Mouse (Mus musculus): ENCODE data around the gene Usf1.

The Usf1 gene

DNA sequence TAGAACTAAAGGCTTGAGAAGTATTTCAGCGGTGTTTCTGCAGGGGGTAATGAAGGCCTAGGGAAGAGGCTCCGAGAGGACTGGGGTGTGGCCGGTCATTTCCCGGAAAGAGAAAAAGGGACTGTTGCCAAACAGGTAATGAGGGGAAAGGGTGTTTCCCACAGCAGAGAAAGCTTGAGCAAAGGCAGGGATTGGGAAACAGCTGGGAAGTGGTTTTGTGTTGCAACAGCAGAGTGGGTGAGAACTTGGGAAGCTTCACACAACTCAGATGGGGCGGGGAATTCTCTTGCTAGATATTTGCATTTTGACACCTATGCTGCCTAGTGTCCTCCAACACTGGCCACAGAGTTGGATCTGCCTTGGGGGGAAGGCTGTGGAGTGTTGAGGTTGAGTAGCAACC, 41.8 kb downstream of the Usf1 start:
- no peak for DNase-seq (ENCODE audit: low read depth)

DNA sequence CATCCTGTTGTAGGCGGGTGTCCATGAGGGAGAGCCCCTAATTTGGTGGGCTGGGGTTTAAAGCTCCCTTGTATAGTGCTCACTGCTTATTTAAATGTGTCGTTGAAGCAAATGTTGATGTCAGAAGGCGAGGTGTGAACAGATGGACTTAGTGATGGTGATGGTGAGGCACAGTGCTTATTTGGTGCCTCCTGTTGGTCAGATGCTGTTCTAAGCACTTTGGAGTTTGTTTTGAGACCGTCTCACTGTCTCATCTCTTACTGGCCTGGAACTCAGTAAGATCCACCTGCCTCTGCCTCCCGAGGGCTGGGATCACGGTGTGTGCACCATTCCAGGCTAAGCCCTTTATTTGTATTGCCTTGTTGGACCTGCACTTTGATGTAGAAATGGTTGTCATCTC, 43.8 kb downstream of the Usf1 start:
- no peak for DNase-seq (ENCODE audit: low read depth)

DNA sequence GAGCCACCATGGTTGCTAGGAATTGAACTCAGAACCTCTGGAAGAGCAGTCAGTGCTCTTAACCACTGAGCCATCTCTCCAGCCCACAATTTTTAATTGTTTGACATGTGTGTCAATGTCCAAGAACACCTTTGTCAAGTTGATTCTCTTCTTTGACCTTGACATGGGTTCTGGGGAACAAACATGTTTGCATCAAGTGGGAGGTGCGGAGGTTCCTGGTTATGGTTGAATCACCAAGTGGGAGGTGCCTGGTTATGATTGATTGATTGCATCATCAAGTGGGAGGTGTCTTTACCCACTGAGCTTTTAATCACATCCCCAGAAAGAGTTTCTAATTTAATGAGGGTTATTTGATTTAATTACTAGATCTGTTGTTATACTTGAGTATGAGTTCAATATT, 46.5 kb downstream of the Usf1 start:
- no peak for DNase-seq (ENCODE audit: low read depth)

DNA sequence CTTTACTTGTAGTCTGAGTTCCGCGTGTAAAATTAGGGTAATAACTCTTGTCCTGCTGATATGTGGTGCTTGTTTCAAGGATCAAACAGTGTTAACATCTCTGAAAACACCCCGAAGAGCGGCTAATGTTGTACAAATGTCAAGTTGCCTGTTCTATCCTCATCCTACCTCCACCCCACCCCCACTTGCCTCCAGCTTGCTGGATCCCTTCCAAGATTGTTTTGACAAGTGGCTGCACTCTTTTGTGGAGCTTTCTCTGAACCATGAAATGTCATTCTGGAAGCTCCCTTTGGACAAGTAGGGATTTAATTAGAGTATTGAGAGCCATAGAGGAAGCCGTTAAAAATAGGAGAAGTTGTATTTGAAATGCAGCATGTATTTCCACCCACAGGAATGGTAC, 48.7 kb downstream of the Usf1 start:
- DNase-seq (ENCODE audit: low read depth): no peak

DNA sequence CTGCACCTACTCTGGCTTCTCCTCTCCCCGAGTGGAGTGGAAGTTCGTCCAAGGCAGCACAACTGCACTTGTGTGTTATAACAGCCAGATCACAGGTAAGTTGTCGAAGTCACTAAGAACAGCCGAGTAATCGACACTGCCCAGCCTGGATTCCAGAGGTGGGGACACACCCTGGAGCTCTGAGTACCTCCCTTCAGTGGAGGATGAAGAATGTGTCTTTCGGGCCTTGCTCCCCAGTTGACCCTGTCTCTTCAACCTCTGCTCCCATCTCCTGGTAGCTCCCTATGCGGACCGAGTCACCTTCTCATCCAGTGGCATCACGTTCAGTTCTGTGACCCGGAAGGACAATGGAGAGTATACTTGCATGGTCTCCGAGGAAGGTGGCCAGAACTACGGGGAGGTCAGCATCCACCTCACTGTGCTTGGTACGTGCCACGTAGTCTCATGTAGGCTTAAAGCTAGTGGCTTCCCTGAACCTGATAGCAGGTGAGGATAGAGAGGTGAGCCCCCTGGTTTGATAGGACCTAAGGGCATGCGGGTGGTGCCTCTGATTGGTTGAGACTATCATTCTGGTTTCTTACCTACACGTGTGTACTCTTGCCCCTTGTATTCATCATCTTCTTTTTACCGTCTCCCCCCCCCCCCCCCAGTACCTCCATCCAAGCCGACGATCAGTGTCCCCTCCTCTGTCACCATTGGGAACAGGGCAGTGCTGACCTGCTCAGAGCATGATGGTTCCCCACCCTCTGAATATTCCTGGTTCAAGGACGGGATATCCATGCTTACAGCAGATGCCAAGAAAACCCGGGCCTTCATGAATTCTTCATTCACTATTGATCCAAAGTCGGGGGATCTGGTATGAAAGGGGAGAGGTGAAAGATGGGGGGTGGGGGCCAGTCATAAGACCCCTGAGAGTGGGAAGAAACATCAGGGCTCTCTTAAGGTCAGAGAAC, 49.7 kb downstream of the Usf1 start:
- DNase-seq (ENCODE audit: low read depth): no peak

DNA sequence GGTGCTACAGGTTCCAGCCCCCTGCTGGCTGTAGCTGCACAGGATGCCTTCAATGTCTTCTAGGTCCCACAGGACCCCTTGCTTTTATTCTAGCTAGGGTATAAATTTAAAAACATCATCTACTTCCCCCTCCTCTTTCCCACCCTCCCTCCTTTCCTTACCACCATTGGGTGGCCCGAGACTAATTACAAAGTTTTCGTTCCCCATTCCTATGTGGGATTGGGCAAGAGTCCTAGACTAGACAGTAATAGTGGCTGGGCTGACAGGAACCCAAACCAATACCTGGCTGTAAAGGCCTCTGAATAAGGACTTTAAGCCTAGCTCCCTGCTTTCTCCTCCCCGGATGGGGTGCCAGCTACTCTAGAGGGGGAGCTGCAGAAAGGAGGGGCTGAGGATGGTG, 52.0 kb downstream of the Usf1 start:
- DNase-seq (ENCODE audit: low read depth): no peak

DNA sequence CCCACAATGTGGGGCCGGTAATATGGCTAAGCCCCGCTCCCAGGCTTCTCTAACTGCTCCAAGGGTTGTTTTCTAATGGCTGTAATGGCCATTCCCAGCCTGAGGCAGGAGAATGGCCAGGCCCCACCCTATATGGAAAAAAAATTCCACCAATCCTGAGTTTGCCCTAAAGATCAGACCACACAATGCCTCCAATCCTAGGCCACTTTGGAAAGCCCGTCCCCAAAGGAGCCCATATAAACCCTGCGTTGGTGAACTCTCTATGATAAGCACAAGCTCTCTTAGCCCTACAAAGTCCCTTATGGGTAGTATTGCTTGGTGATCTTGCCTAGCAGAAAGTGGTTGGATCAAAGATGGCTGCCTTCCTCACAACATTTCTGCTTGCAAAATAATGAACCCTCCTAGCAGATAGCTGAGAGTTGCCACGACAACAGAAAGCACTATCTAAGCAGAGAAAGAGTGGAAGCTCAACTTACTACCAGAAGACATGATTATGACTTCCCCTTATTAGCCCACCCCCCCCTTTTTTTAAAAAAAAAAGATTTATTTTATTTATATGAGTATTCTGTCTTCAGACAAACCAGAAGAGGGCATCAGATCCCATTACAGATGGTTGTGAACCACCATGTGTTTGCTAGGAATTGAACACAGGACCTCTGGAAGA, 54.8 kb downstream of the Usf1 start:
- no peak for DNase-seq (ENCODE audit: low read depth)

DNA sequence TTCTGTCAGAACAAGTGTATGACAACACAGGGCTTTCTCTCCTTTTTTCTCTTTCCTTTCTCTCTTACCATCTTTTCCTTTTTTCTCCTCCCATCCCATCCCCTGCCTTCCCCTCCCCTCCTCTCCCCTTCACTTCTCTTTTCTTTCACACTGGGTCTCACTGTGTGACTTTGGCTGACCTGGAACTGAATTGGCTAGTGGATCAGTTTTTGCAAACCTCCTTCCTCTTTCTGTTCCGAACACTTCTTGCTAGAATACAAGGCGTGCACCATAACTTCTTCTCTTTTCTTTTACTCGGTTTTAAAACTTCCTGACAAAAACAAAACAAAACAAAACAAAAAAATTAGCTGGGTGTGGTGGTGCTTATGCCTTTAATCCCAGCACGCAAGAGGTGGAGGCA, 55.5 kb downstream of the Usf1 start:
- no peak for DNase-seq (ENCODE audit: low read depth)
